Mouse (Mus musculus) lung, embryonic 15.5 days (tissue): Measurements from ENCODE around the gene Slc35e1. TPM values are rescaled to one million over a fixed set of nuclear protein-coding genes. Genes with fewer than 3 reads are reported as not detected.

ENCODE experiments used
- ATAC-seq: fragments of 200-750 bp; cut with Nextera tagmentation; 2 replicates; pipeline ENCODE4 v1.8.0; 2017; ENCODE audit warnings: moderate number of reproducible peaks, borderline replicate concordance; ENCODE audit not compliant: low FRiP score, low TSS enrichment; ENCODE audit errors: extremely low read depth
- H3K27ac ChIP-seq: fragments of 300-500 bp; sonication (generic); 2 replicates; pipeline ENCODE4 v1.5.1; 2015; ENCODE audit warnings: moderate library complexity, mild to moderate bottlenecking, inconsistent platforms
- H3K27me3 ChIP-seq: fragments of 300-500 bp; sonication (generic); 2 replicates; pipeline ENCODE4 v1.6.1; 2015; ENCODE audit warnings: inconsistent platforms
- H3K36me3 ChIP-seq: fragments of 300-500 bp; sonication (generic); 2 replicates; pipeline ENCODE4 v1.6.1; 2015; ENCODE audit warnings: inconsistent platforms
- H3K4me1 ChIP-seq: fragments of 300-500 bp; sonication (generic); 2 replicates; pipeline ENCODE4 v1.6.1; 2015; ENCODE audit warnings: inconsistent platforms
- H3K4me2 ChIP-seq: fragments of 300-500 bp; sonication (generic); 2 replicates; pipeline ENCODE4 v1.6.1; 2015; ENCODE audit warnings: inconsistent platforms, mild to moderate bottlenecking, moderate library complexity
- H3K4me3 ChIP-seq: fragments of 300-500 bp; sonication (generic); 2 replicates; pipeline ENCODE4 v1.5.1; 2015; ENCODE audit warnings: mild to moderate bottlenecking, inconsistent platforms
- H3K9ac ChIP-seq: fragments of 300-500 bp; sonication (generic); 2 replicates; pipeline ENCODE4 v1.6.1; 2015; ENCODE audit warnings: inconsistent platforms
- H3K9me3 ChIP-seq: fragments of 300-500 bp; sonication (generic); 2 replicates; pipeline ENCODE4 v1.6.1; 2016; ENCODE audit warnings: inconsistent platforms
- WGBS: fragments of 180-500 bp; shearing (Covaris S2); methylation state at CpG from one replicate; pipeline ENCODE4 v1.1.7; 2015; 5-methylcytosine and 5-hydroxymethylcytosine counted together
- polyA plus RNA-seq: library from polyadenylated mRNA; unstranded; fragments of >200 nt; fragmentation: Nextera tagmentation; extraction: Ambion mirVana; gene quantifications from 2 replicates; pipeline ENCODE4 v1.2.1, GENCODE M21; 2015

Slc35e1 gene
- polyA plus RNA-seq, 1 experiment from 2014 or later, result 24.6 TPM

DNA sequence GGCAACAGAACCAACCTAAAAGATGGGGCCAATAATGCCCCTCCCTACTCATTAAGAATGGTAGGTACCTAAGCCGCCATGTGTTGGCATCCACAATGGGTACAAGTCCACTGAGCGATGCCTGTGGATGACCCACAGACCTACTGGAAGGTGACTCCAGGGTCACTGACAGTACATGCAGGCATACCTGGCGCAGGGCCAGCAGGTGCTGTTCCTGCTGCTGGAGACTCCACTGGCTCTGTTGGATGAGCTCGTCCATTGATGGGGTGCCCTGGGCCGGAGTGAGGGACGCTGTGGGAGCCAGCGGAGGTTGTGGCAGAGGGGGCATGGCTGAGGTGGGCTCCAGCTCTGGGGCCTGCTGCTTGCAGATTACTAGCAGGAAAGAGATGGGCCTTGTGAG, 21.7 kb downstream of the Slc35e1 start:
- WGBS, result 93% methylated on average over 7 of the region's 7 CpGs
- ATAC-seq, result no peak
- Histone ChIP-seq H3K27me3 (no peaks in the 10 kb centered on the region), H3K4me3 (no peak overlapping the region), H3K4me1 (peaks cover 15% of the 10 kb centered on the region), H3K4me2 (no peak overlapping the region), H3K27ac (no peak overlapping the region), H3K9me3 (no peaks in the 10 kb centered on the region), H3K36me3 (peaks cover 76% of the 10 kb centered on the region), H3K9ac (no peak overlapping the region)

DNA sequence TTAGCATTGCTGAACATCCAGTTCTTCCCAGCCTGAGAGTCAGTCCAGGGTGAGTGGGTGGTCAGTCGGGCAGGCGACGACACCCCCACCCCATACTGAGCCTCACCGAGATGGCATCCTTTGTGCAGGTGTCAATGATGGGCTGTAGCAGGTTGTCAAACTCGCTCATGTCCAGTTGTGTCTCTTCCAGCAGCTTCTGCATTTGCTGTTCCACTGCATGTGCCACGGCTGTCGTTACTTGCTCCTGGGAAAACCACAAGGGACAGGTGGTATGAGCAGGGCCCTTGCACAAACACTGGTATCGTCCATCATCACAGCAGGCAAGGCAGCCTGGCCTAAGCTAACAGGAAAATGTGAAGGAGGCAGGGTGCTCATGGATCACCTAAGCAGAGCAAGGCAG, 22.4 kb downstream of the Slc35e1 start:
- no peaks in the 10 kb centered on the region for H3K27me3 ChIP-seq
- WGBS, result 87% methylated on average over 8 of the region's 8 CpGs
- no peak overlapping the region for H3K4me2 ChIP-seq
- H3K4me1 ChIP-seq, result peaks cover 15% of the 10 kb centered on the region
- H3K27ac ChIP-seq, result no peak overlapping the region
- peaks cover 83% of the 10 kb centered on the region for H3K36me3 ChIP-seq
- no peak for ATAC-seq
- H3K9me3 ChIP-seq, result no peaks in the 10 kb centered on the region
- no peak overlapping the region for H3K9ac ChIP-seq
- no peak overlapping the region for H3K4me3 ChIP-seq

DNA sequence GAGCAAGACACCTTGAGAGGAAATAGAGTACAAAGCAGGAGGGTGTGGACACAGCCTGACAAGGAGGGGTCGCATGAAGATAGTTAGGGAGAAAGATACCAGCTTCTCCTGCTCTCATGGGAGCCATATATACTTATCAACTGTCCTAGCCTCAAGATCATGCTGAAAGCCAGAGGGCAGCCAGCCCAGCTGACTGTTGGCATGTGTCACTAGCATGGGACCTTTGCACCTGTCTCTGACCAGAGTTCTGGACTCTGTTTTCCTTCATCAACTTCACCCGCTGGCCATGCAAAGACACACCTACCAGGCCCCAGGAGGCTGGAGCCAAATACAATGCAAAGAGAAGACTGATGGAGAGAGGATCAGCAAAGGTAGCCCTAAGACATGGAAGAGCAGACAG, 23.2 kb downstream of the Slc35e1 start:
- Histone ChIP-seq H3K4me2 (no peak overlapping the region), H3K9me3 (no peaks in the 10 kb centered on the region), H3K4me3 (no peak overlapping the region), H3K27me3 (no peaks in the 10 kb centered on the region), H3K9ac (no peak overlapping the region), H3K36me3 (peaks cover 89% of the 10 kb centered on the region), H3K27ac (no peak overlapping the region), H3K4me1 (peaks cover 12% of the 10 kb centered on the region)
- ATAC-seq, result no peak
- 83% methylated on average over 2 of the region's 2 CpGs for WGBS

DNA sequence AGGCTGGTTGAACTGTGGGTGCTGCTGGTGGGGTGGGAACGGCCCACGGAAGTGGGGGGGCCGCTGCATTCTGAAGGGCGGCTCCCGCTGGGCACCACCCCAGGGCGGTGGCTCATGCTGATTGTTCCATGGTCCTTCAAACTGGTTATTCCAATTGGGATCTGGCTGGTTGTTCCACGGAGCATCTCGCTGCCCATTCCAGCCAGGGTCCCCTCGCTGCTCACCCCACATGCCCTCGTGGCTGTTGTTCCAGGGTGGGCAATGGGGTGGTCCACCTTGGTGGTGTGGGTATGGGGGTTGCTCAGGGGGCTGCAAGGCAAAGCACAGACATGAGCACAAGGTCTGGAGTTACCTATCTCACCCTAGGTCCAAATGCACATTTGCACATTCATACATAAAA, 28.2 kb downstream of the Slc35e1 start:
- Histone ChIP-seq H3K4me3 (no peak overlapping the region), H3K27ac (no peak overlapping the region), H3K27me3 (no peaks in the 10 kb centered on the region), H3K4me1 (no peaks in the 10 kb centered on the region), H3K9me3 (no peaks in the 10 kb centered on the region), H3K9ac (no peak overlapping the region), H3K36me3 (peaks cover 98% of the 10 kb centered on the region), H3K4me2 (no peak overlapping the region)
- ATAC-seq, result no peak
- 94% methylated on average over 10 of the region's 10 CpGs for WGBS

DNA sequence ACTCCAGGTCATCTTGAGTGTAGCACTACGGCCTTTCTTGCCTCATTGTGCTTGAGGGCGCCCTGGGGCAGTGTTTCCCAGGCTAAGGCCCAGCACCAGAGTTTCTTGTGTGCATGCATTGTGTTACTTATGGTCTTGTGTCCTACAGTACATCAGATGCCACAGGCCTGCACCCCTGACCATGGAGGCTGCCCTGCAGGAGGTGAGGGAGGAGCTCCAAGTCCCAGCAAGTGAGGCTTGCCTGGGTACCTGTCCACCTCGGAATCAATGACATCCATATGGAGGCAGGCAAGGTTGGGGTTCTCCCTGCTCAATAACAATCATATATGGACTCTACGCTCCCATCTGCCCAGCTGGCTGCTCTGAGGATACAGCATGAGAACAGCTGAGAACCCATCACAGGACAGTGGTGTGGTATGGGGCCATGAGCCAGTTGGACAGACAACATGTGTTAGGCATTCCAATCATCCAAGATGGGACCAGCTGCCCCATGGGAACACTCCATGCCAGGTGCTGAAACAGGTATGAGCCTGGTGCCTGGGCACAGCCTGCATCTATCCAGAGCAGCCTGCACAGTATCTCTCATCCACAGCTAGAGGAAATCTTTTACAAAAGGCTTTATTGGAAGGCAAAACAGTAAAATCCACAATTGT, 32.4 kb downstream of the Slc35e1 start:
- Histone ChIP-seq H3K4me1 (no peaks in the 10 kb centered on the region), H3K27me3 (no peaks in the 10 kb centered on the region), H3K36me3 (peaks cover 67% of the 10 kb centered on the region), H3K9me3 (no peaks in the 10 kb centered on the region), H3K4me2 (no peak overlapping the region), H3K9ac (no peak overlapping the region), H3K4me3 (no peak overlapping the region), H3K27ac (no peak overlapping the region)
- no peak for ATAC-seq
- WGBS, result 84% methylated on average over 4 of the region's 4 CpGs

DNA sequence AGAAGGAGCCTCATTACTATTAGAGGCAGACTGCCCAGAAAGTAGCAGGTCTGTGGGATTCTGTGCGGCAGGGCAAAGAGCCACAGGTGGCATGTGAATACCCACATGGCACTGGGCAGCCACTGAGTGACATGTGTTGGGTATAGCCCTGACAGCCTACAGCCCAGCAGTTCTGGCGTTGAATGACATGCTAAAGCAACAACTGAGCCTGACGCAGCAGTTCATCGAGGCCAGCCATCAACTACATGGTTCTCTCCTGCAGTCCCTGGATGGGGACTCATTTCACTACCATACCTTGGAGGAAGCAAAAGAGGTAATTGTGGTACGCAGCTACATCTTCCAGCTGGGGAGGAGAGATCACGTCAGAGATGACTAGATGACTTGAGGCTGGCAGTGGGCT, 34.0 kb downstream of the Slc35e1 start:
- no peak for ATAC-seq
- 87% methylated on average over 6 of the region's 6 CpGs for WGBS

DNA sequence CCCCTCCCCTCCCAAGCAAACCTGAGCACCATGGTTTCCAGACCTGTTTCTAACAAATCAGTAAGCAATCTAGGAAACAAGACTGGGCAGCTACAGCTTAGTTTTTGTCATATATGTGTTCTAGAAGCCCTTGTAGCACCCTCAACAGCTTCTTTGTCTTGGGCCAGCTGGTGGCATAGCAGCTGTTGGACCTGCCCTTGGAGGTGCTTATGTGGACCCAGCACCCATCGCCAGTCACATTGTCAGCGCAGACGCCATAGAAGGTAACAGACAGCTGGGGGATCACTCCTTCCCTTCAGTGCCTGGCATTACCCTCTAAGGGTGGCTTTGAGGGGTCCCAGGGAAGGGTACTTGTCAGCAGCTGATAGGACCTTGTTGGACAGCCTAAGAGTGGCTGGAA, 34.6 kb downstream of the Slc35e1 start:
- Histone ChIP-seq H3K9me3 (no peaks in the 10 kb centered on the region), H3K27ac (no peak overlapping the region), H3K27me3 (no peaks in the 10 kb centered on the region), H3K4me3 (no peak overlapping the region), H3K9ac (no peak overlapping the region), H3K4me1 (no peaks in the 10 kb centered on the region), H3K36me3 (peaks cover 67% of the 10 kb centered on the region), H3K4me2 (no peak overlapping the region)
- WGBS, result 78% methylated on average over 3 of the region's 3 CpGs
- no peak for ATAC-seq

More for the DNA sequence above, 34.0 kb downstream of the Slc35e1 start:
- no peak overlapping the region for H3K4me2 ChIP-seq
- H3K27ac ChIP-seq, result no peak overlapping the region
- H3K36me3 ChIP-seq, result peaks cover 68% of the 10 kb centered on the region
- no peak overlapping the region for H3K4me3 ChIP-seq
- no peaks in the 10 kb centered on the region for H3K4me1 ChIP-seq
- no peaks in the 10 kb centered on the region for H3K27me3 ChIP-seq
- H3K9me3 ChIP-seq, result no peaks in the 10 kb centered on the region
- no peak overlapping the region for H3K9ac ChIP-seq

DNA sequence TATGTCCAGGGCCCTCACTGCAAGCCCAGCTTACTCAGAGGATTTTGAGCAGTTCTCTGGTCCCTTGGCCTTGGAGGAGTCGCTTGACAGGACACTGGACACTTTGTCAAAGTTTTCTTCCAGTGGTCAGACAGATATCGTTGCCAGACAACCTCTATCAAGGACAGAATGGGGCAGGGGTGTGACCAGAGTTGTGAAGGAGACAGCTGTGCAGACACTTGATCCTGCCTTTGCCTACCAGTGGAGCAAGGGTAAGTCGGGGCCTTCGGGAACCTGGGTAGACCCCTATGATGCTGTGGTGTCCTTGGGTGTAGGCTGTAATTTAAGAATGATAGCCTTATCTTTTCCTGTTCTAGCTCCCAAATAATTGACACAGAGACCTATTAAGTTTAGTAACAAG, 37.1 kb downstream of the Slc35e1 start:
- H3K9ac ChIP-seq, result no peak overlapping the region
- no peaks in the 10 kb centered on the region for H3K9me3 ChIP-seq
- WGBS, result 90% methylated on average over 4 of the region's 4 CpGs
- H3K27ac ChIP-seq, result no peak overlapping the region
- H3K4me1 ChIP-seq, result no peaks in the 10 kb centered on the region
- peaks cover 59% of the 10 kb centered on the region for H3K36me3 ChIP-seq
- H3K27me3 ChIP-seq, result no peaks in the 10 kb centered on the region
- H3K4me2 ChIP-seq, result no peak overlapping the region
- H3K4me3 ChIP-seq, result no peak overlapping the region
- ATAC-seq, result no peak

DNA sequence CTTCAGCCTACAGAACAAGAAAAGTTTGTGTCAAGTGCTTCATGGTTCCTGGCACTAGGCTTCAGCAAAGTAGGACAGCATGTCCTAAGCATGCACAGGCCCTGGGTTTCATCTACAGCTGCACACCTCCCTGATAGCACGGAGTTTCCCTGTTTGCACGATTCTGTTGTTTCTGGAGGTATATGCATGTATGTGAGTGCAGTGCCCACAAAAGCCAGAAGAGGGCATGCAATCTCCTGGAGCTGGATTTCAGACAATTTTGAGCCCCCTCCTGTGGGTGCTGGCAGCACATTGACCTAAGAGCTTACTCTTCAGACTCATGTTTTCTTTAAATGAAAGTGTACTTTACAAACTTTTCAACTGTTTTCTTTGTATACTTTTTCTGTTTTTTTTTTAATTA, 38.5 kb downstream of the Slc35e1 start:
- no peak for ATAC-seq
- H3K27ac ChIP-seq, result no peak overlapping the region
- peaks cover 59% of the 10 kb centered on the region for H3K36me3 ChIP-seq
- no peak overlapping the region for H3K4me2 ChIP-seq
- no peaks in the 10 kb centered on the region for H3K27me3 ChIP-seq
- 92% methylated on average over 2 of the region's 2 CpGs for WGBS
- no peaks in the 10 kb centered on the region for H3K4me1 ChIP-seq
- no peak overlapping the region for H3K9ac ChIP-seq
- no peaks in the 10 kb centered on the region for H3K9me3 ChIP-seq
- no peak overlapping the region for H3K4me3 ChIP-seq

DNA sequence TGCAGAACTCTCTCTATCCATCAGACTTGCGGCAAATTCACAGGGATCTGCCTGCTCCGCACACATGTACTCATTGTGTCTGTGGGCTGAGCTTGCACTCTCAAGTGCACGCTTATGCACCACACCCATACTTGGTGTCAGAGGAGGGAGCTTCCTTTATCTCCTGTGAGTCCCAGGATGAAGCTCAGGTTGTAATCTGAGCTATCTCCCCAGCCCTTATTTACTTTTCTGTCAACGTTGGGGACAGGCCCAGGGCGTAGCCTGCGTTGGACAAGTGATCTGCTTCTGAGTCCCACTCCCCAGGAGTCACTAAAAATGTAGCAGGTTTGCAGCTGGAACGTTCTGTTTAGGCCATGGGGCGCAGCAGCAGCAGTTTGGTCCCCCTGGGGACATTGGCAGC, 40.9 kb downstream of the Slc35e1 start:
- Histone ChIP-seq H3K27me3 (no peaks in the 10 kb centered on the region), H3K36me3 (peaks cover 57% of the 10 kb centered on the region), H3K4me1 (no peaks in the 10 kb centered on the region), H3K4me2 (no peak overlapping the region), H3K4me3 (no peak overlapping the region), H3K9me3 (no peaks in the 10 kb centered on the region), H3K27ac (no peak overlapping the region), H3K9ac (no peak overlapping the region)
- no peak for ATAC-seq
- WGBS, result 62% methylated on average over 8 of the region's 8 CpGs

DNA sequence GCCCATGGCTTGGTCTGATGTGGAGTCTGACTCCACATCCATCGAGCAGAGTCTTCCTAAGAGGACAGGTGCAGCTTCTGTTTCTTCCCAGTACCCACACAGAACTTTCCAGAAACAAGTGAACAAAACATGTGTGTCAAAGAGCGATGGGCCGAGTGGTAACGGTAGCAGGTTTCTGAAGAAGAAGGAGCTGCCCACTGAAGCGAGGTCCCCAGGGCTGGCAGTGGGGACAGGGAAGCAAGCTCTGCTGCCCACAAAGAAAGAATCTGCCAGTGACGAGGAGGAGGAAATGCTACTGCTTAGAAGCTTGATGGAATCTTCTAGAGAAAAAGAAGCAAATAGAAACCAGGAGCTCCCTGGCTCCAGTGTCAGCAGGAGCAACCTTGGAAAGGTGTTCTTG, 47.3 kb downstream of the Slc35e1 start:
- ATAC-seq, result no peak
- peaks cover 7% of the 10 kb centered on the region for H3K4me1 ChIP-seq
- 92% methylated on average over 6 of the region's 6 CpGs for WGBS
- H3K9me3 ChIP-seq, result no peaks in the 10 kb centered on the region
- no peak overlapping the region for H3K4me2 ChIP-seq
- no peak overlapping the region for H3K27ac ChIP-seq
- no peak overlapping the region for H3K4me3 ChIP-seq
- no peak overlapping the region for H3K9ac ChIP-seq
- H3K36me3 ChIP-seq, result peaks cover 15% of the 10 kb centered on the region
- no peaks in the 10 kb centered on the region for H3K27me3 ChIP-seq

DNA sequence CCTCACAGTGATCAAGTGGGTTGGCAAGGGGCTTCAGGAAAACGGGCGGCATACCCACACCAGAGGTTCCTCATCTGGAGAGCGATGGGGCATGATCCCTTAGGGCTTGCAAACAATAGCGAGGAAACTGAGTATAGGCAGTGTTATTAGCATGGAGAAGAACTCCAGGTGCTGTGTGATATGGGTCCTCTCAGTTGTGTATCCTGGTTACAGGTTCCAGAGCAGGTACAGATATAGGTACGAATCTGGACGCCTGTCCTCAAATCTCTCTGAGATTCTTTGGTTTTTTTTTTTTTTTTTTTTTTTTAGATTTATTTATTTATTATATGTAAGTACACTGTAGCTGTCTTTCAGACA, 48.4 kb downstream of the Slc35e1 start:
- Histone ChIP-seq H3K4me2 (peak overlapping the region; percentile 89), H3K9me3 (no peaks in the 10 kb centered on the region), H3K27ac (no peak overlapping the region), H3K36me3 (0 out of 2 replicates have a peak, but pooled peaks cover 4% of the 10 kb centered on the region), H3K27me3 (no peaks in the 10 kb centered on the region), H3K4me3 (peak overlapping the region; percentile 51), H3K9ac (peak overlapping the region; percentile 68), H3K4me1 (peaks cover 7% of the 10 kb centered on the region)
- 33% methylated on average over 6 of the region's 6 CpGs for WGBS
- peak; percentile 58 for ATAC-seq
